Mouse (Mus musculus): ENCODE results near the gene Spon1.

- TF ChIP-seq CTCF (IDR thresholded peaks at IDR 0.05; ENCODE audit: low read depth) = no peak
- TF ChIP-seq EP300 (optimal IDR thresholded peaks at IDR 0.05) = no peak
Observed at GRCm38 (mm10) chr7:113872846-113873245, 107.0 kb downstream of the Spon1 start.
